Mouse (Mus musculus) stomach, postnatal 0 days (tissue): ENCODE data around the gene Vav3. TPM values are rescaled to one million over a fixed set of nuclear protein-coding genes. Genes with fewer than 3 reads are reported as not detected.
A peak's percentile ranks its signal among the peaks of the same experiment; 100 is the strongest.

Experiments
- ATAC-seq: fragments of 200-750 bp; cut with Nextera tagmentation; 2 replicates; pipeline ENCODE4 v1.8.0; 2017; ENCODE audit not compliant: low FRiP score, low TSS enrichment
- DNase-seq: peaks from one replicate; pipeline ENCODE4 v3.0.0-alpha.2; 2016; ENCODE audit warnings: low spot score
- H3K27ac ChIP-seq: fragments of 300-500 bp; sonication (generic); replicated peaks from 2 replicates; pipeline ENCODE4 v1.5.1; 2014; ENCODE audit warnings: mild to moderate bottlenecking, control low read depth
- H3K27me3 ChIP-seq: fragments of 300-500 bp; sonication (generic); 2 replicates; pipeline ENCODE4 v1.6.1; 2014; ENCODE audit warnings: low read length; ENCODE audit not compliant: control insufficient read depth, insufficient read depth
- H3K36me3 ChIP-seq: fragments of 300-500 bp; sonication (generic); 2 replicates; pipeline ENCODE4 v1.6.1; 2014; ENCODE audit warnings: low read length, mixed read lengths; ENCODE audit not compliant: control insufficient read depth, insufficient read depth
- H3K4me1 ChIP-seq: fragments of 300-500 bp; sonication (generic); replicated peaks from 2 replicates; pipeline ENCODE4 v1.6.1; 2014; ENCODE audit warnings: antibody characterized with exemption; ENCODE audit not compliant: control insufficient read depth, insufficient read depth
- H3K4me2 ChIP-seq: fragments of 300-500 bp; sonication (generic); replicated peaks from 2 replicates; pipeline ENCODE4 v1.6.1; 2014; ENCODE audit warnings: low read depth, mild to moderate bottlenecking, control low read depth, moderate library complexity
- H3K4me3 ChIP-seq: fragments of 300-500 bp; sonication (generic); 2 replicates; pipeline ENCODE4 v1.5.1; 2014; ENCODE audit warnings: low read depth, low read length, control low read depth
- H3K9ac ChIP-seq: fragments of 300-500 bp; sonication (generic); 2 replicates; pipeline ENCODE4 v1.6.1; 2014; ENCODE audit warnings: mild to moderate bottlenecking, low read length, control low read depth, mixed read lengths
- H3K9me3 ChIP-seq: fragments of 300-500 bp; sonication (generic); 2 replicates; pipeline ENCODE4 v1.6.1; 2016; ENCODE audit warnings: low read length; ENCODE audit not compliant: control insufficient read depth
- CTCF ChIP-seq: IDR thresholded peaks from 2 replicates; pipeline ENCODE4 v1.5.1; 2016; ENCODE audit warnings: antibody characterized with exemption, low read depth, mild to moderate bottlenecking, moderate library complexity
- EP300 ChIP-seq: optimal IDR thresholded peaks from 2 replicates; pipeline ENCODE3; 2016; ENCODE audit warnings: antibody characterized with exemption
- WGBS: fragments of 180-500 bp; shearing (Covaris S2); extraction: QIAGEN DNeasy Blood & Tissue Kit; methylation state at CpG from one replicate; pipeline ENCODE4 v1.1.7; 2014; 5-methylcytosine and 5-hydroxymethylcytosine counted together
- polyA plus RNA-seq: library from polyadenylated mRNA; unstranded; fragments of >200 nt; fragmentation: Nextera tagmentation; extraction: Ambion mirVana; gene quantifications from 2 replicates; pipeline ENCODE4 v1.2.1, GENCODE M21; 2015

The Vav3 gene
- polyA plus RNA-seq, 1 experiment from 2014 or later = 20.2 TPM

DNA sequence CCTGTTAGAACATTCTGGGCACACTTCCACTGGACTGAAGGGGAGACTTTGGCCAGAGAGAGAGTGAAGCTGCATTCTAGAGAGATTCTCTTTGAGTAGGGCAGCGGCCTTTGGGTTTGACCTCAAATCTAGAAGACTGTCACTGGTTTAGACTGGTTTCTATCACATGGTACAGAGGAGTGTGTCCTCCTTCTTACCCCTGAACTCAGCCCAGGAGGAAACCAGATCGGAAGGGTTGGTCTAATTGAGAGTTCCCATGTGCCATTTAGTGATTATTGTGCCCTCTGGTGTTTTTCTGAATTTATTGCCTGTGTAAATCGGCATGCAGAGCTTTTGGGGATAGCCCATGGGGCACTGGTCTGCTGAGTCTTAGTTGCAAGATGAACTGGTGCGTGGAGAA lies 126.8 kb downstream of the Vav3 start:
- H3K4me3 ChIP-seq = no peak overlapping the region
- ATAC-seq = no peak
- H3K36me3 ChIP-seq = no peaks in the 10 kb centered on the region
- H3K4me2 ChIP-seq = no peak overlapping the region
- H3K27ac ChIP-seq = no peak overlapping the region
- TF ChIP-seq CTCF (peak; percentile 50; the same call in 1 of the 2 replicates), EP300 (no peak)
- no peak overlapping the region for H3K9ac ChIP-seq
- H3K4me1 ChIP-seq = no peaks in the 10 kb centered on the region
- 60% methylated on average over 4 of the region's 4 CpGs for WGBS
- DNase-seq = no peak
- no peaks in the 10 kb centered on the region for H3K9me3 ChIP-seq
- no peaks in the 10 kb centered on the region for H3K27me3 ChIP-seq

DNA sequence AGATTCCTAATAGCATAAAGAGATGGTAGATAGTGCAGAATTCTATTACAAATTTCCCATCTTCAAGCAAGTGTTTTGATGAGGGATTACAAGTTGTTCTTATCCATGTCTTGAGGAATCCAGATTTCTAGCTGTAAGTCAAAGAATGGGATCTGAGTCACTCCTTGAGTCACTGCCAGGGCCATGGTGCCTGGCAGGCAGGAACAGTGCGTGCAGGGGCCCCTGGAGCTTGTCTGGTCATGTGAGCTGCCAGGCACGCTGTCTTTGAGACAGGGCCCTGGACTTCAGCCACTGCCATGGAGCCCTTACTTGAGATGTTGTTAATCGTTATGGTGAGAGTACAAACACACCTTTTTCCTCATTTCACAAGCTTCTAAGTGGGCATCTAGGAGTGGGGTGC lies 129.0 kb downstream of the Vav3 start:
- Histone ChIP-seq H3K9me3 (no peaks in the 10 kb centered on the region), H3K27ac (no peak overlapping the region), H3K4me1 (no peaks in the 10 kb centered on the region), H3K4me2 (no peak overlapping the region), H3K4me3 (no peak overlapping the region), H3K36me3 (no peaks in the 10 kb centered on the region), H3K27me3 (no peaks in the 10 kb centered on the region), H3K9ac (no peak overlapping the region)
- 39% methylated on average over 3 of the region's 3 CpGs for WGBS
- DNase-seq = no peak
- TF ChIP-seq EP300 = no peak
- no peak for TF ChIP-seq CTCF
- ATAC-seq = no peak

DNA sequence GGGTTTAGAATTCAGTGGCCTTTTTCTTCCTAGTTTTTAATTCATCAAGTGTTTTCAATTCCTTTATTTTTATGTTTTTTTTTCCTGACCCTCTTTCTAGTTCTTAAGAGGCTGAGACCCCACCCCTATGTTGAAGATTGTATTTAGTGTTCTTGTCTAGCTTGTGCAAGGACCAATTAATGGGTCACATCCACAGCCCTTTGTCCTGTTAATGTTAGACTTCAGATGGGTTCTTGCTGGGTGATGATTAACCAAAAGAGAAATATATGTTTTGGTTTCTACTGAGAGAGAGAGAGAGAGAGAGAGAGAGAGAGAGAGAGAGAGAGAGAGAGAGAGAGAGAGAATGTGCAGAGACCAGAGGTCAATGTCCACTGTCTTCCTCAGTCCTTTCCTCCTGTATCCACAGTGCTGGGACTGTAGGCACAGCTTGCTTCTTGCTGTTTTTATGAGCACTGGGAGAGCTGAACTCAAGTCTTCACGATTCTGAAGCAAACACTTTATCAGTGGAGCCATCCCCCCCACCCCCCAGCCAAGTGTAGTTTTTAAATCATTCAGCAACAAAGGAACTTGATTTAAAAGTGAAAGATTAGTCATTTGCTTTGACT lies 130.3 kb downstream of the Vav3 start:
- H3K9me3 ChIP-seq = no peaks in the 10 kb centered on the region
- TF ChIP-seq CTCF = no peak
- no peak for TF ChIP-seq EP300
- H3K4me3 ChIP-seq = no peak overlapping the region
- no peaks in the 10 kb centered on the region for H3K36me3 ChIP-seq
- no peaks in the 10 kb centered on the region for H3K4me1 ChIP-seq
- H3K27me3 ChIP-seq = no peaks in the 10 kb centered on the region
- H3K27ac ChIP-seq = no peak overlapping the region
- 12% methylated on average over 1 of the region's 1 CpGs for WGBS
- H3K4me2 ChIP-seq = no peak overlapping the region
- ATAC-seq (no peak), DNase-seq (no peak)
- no peak overlapping the region for H3K9ac ChIP-seq

DNA sequence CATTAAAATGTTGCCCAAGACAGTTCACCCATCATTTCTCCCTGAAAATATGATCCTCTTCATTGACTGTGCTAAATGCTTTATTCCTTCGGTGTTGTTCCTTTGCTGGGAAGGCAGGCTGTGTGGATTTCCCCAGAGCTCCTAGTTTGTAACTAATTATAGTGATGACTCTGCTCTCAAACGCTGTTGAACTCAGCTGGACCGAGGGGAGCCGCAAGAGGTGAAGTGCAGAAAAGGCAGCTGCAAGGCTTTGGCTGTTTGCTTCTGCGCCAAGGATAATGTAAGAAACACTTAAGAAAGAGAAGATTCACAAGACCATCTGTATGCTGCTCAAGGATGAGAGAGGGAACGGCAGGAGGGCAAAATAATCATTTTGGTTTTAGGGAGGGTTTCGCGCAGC lies 136.1 kb downstream of the Vav3 start:
- WGBS = 57% methylated on average over 8 of the region's 8 CpGs
- no peak for ATAC-seq
- TF ChIP-seq CTCF = no peak
- TF ChIP-seq EP300 = no peak

DNA sequence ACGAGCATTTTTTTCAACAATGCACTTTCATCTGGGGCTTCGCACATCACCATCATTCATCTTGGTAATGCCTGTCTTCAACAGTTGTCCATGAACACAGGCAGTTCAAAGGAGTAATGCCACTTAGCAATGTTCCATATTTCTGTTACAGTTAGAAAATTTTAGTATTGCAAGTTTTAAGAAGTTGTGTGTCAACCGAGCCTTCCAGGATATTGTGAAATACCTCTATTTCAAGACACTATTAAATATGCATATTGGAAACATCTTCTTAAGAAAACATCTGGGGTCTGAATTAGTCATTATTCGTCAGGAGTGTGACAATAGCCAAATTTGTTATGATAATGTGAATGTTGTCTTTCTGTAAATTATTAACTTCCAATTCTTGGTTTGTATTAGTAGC lies 137.8 kb downstream of the Vav3 start:
- no peak for DNase-seq

More for the DNA sequence above, 136.1 kb downstream of the Vav3 start:
- H3K4me2 ChIP-seq = no peak overlapping the region
- no peak overlapping the region for H3K27ac ChIP-seq
- no peak for DNase-seq
- no peaks in the 10 kb centered on the region for H3K27me3 ChIP-seq
- H3K9ac ChIP-seq = no peak overlapping the region
- no peaks in the 10 kb centered on the region for H3K4me1 ChIP-seq
- no peaks in the 10 kb centered on the region for H3K9me3 ChIP-seq
- H3K4me3 ChIP-seq = no peak overlapping the region
- H3K36me3 ChIP-seq = no peaks in the 10 kb centered on the region

DNA sequence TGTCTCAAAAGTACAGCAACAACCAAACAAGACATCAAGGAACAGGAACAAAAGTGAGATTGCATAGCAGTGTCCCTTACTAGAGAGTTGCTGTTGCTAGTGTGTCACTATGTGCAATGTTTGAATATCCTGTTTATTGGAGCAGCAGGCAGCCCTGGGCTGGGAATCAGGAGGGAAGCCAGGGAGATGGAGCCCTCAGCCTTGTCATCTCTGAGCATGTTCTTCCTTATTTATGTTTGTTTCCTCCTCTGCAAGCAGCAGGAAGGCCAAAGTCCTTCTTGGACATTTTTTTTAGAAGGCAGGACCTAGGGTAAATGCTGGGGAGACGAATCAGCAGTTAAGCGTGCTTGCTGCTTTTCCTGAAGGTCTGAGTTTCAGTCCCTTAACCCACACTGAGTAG lies 140.2 kb downstream of the Vav3 start:
- no peak for ATAC-seq
- no peaks in the 10 kb centered on the region for H3K4me1 ChIP-seq
- no peaks in the 10 kb centered on the region for H3K27me3 ChIP-seq
- no peak overlapping the region for H3K4me3 ChIP-seq
- WGBS = 76% methylated on average over 2 of the region's 2 CpGs
- no peaks in the 10 kb centered on the region for H3K36me3 ChIP-seq
- H3K9me3 ChIP-seq = no peaks in the 10 kb centered on the region
- H3K9ac ChIP-seq = no peak overlapping the region
- no peak overlapping the region for H3K27ac ChIP-seq
- no peak overlapping the region for H3K4me2 ChIP-seq
- no peak for DNase-seq
- TF ChIP-seq CTCF = no peak
- TF ChIP-seq EP300 = no peak

More for the DNA sequence above, 137.8 kb downstream of the Vav3 start:
- Histone ChIP-seq H3K36me3 (no peaks in the 10 kb centered on the region), H3K4me2 (no peak overlapping the region), H3K9me3 (no peaks in the 10 kb centered on the region), H3K27ac (no peak overlapping the region), H3K27me3 (no peaks in the 10 kb centered on the region), H3K4me3 (no peak overlapping the region), H3K9ac (no peak overlapping the region), H3K4me1 (no peaks in the 10 kb centered on the region)
- 63% methylated on average over 4 of the region's 4 CpGs for WGBS
- ATAC-seq = no peak
- TF ChIP-seq EP300 (no peak), CTCF (no peak)
